Mouse (Mus musculus): ENCODE results near the gene Asb10.
"Not testable (repeated sequence)": the region's sequence is repeated elsewhere in the genome, so short reads cannot be mapped to it uniquely, and the experiment has no call there.

Asb10 gene

GRCm38 (mm10) chr5:24540387-24541143 is at the start of gene Asb10:
TSS of gene Asb10 (minus strand) at chr5:24540978.
- DNase-seq: peak; percentile 17

GRCm38 (mm10) chr5:24589511-24590500 is 49.0 kb upstream of the Asb10 start:
- DNase-seq: no peak

GRCm38 (mm10) chr5:24587200-24587577 is 46.4 kb upstream of the Asb10 start:
- DNase-seq: no peak

- DNase-seq: peak; percentile 92
Observed at GRCm38 (mm10) chr5:24586547-24587199, 45.9 kb upstream of the Asb10 start, which contains the start of gene Chpf2. TSS of gene Chpf2 (plus strand) at chr5:24586741.

- DNase-seq: no peak
Observed at GRCm38 (mm10) chr5:24586106-24586505, 45.3 kb upstream of the Asb10 start.

GRCm38 (mm10) chr5:24578109-24578963 is 37.6 kb upstream of the Asb10 start:
- DNase-seq: no peak

GRCm38 (mm10) chr5:24577183-24577929 is 36.6 kb upstream of the Asb10 start, which contains the start of gene Abcf2:
TSS of gene Abcf2 (minus strand) at chr5:24577467.
- peak; percentile 100 for DNase-seq

- DNase-seq: peak; percentile 60
Observed at GRCm38 (mm10) chr5:24576801-24577182, 36.0 kb upstream of the Asb10 start.

- no peak for DNase-seq
Observed at GRCm38 (mm10) chr5:24575948-24576347, 35.2 kb upstream of the Asb10 start.

- DNase-seq: no peak
Observed at GRCm38 (mm10) chr5:24556709-24557108, 15.9 kb upstream of the Asb10 start, which contains the start of gene 4931409K22Rik. TSS of gene 4931409K22Rik (minus strand) at chr5:24556809.

GRCm38 (mm10) chr5:24555335-24555734 is 14.6 kb upstream of the Asb10 start:
- not testable (repeated sequence) for DNase-seq

- peak; percentile 62 for DNase-seq
Observed at GRCm38 (mm10) chr5:24553621-24554244, 13.0 kb upstream of the Asb10 start.

- DNase-seq: no peak
Observed at GRCm38 (mm10) chr5:24551317-24551688, 10.5 kb upstream of the Asb10 start.

GRCm38 (mm10) chr5:24550598-24551316 is 10.0 kb upstream of the Asb10 start:
- DNase-seq: peak; percentile 58

- no peak for DNase-seq
Observed at GRCm38 (mm10) chr5:24542643-24543042, 1.9 kb upstream of the Asb10 start.

GRCm38 (mm10) chr5:24541144-24541569 is 379 bp upstream of the Asb10 start:
- DNase-seq: no peak

- DNase-seq: no peak
Observed at GRCm38 (mm10) chr5:24539571-24540296, 1.0 kb downstream of the Asb10 start.

GRCm38 (mm10) chr5:24537618-24538017 is 3.2 kb downstream of the Asb10 start:
- DNase-seq: no peak

GRCm38 (mm10) chr5:24536511-24536910 is 4.3 kb downstream of the Asb10 start:
- DNase-seq: no peak

Data from embryo, embryonic 11 days (tissue).